Mouse (Mus musculus) forebrain, embryonic 13.5 days (tissue): Measurements from ENCODE around the gene Kctd5. TPM values are rescaled to one million over a fixed set of nuclear protein-coding genes. Genes with fewer than 3 reads are reported as not detected.

Experiments
- ATAC-seq: fragments of 200-750 bp; cut with Nextera tagmentation; 2 replicates; pipeline ENCODE4 v1.8.0; 2017
- H3K27ac ChIP-seq: fragments of 300-500 bp; sonication (generic); 2 replicates; pipeline ENCODE4 v1.5.1; 2015; ENCODE audit warnings: inconsistent platforms, mild to moderate bottlenecking, moderate library complexity
- H3K27me3 ChIP-seq: fragments of 300-500 bp; sonication (generic); 2 replicates; pipeline ENCODE4 v1.6.1; 2015; ENCODE audit warnings: mild to moderate bottlenecking, inconsistent platforms
- H3K36me3 ChIP-seq: fragments of 300-500 bp; sonication (generic); 2 replicates; pipeline ENCODE4 v1.6.1; 2015; ENCODE audit warnings: mild to moderate bottlenecking, inconsistent platforms; ENCODE audit not compliant: poor library complexity, severe bottlenecking
- H3K4me1 ChIP-seq: fragments of 300-500 bp; sonication (generic); 2 replicates; pipeline ENCODE4 v1.6.1; 2015; ENCODE audit warnings: inconsistent platforms
- H3K4me2 ChIP-seq: fragments of 300-500 bp; sonication (generic); 2 replicates; pipeline ENCODE4 v1.6.1; 2015; ENCODE audit warnings: inconsistent platforms, mild to moderate bottlenecking, moderate library complexity
- H3K4me3 ChIP-seq: fragments of 300-500 bp; sonication (generic); 2 replicates; pipeline ENCODE4 v1.5.1; 2015; ENCODE audit warnings: mild to moderate bottlenecking, inconsistent platforms
- H3K9ac ChIP-seq: fragments of 300-500 bp; sonication (generic); 2 replicates; pipeline ENCODE4 v1.6.1; 2015; ENCODE audit warnings: mild to moderate bottlenecking, inconsistent platforms
- H3K9me3 ChIP-seq: fragments of 300-500 bp; sonication (generic); replicated peaks from 2 replicates; pipeline ENCODE4 v1.6.1; 2016; ENCODE audit warnings: inconsistent platforms
- WGBS: fragments of 180-500 bp; shearing (Covaris S2); methylation state at CpG from one replicate; pipeline ENCODE4 v1.1.7; 2015; 5-methylcytosine and 5-hydroxymethylcytosine counted together
- polyA plus RNA-seq: library from polyadenylated mRNA; unstranded; fragments of >200 nt; fragmentation: Nextera tagmentation; extraction: Ambion mirVana; gene quantifications from 2 replicates; pipeline ENCODE4 v1.2.1, GENCODE M21; 2015

The Kctd5 gene
- polyA plus RNA-seq, 1 experiment from 2014 or later, result 85.4 TPM

GRCm38 (mm10) chr17:24030551-24030950, 42.7 kb downstream of the Kctd5 start:
- WGBS, result 84% methylated on average over 7 of the region's 22 CpGs

GRCm38 (mm10) chr17:24029477-24029876, 43.8 kb downstream of the Kctd5 start:
- no peak for ATAC-seq
- H3K27me3 ChIP-seq, result no peaks in the 10 kb centered on the region
- no peaks in the 10 kb centered on the region for H3K36me3 ChIP-seq
- H3K4me2 ChIP-seq, result no peak overlapping the region
- no peak overlapping the region for H3K9ac ChIP-seq
- H3K4me1 ChIP-seq, result no peaks in the 10 kb centered on the region
- H3K4me3 ChIP-seq, result no peak overlapping the region
- no peaks in the 10 kb centered on the region for H3K9me3 ChIP-seq
- 85% methylated on average over 7 of the region's 7 CpGs for WGBS
- H3K27ac ChIP-seq, result no peak overlapping the region

More at GRCm38 (mm10) chr17:24030551-24030950, 42.7 kb downstream of the Kctd5 start:
- ATAC-seq, result no peak
- Histone ChIP-seq H3K4me2 (no peak overlapping the region), H3K9me3 (no peaks in the 10 kb centered on the region), H3K4me3 (no peak overlapping the region), H3K9ac (no peak overlapping the region), H3K27me3 (no peaks in the 10 kb centered on the region), H3K27ac (no peak overlapping the region), H3K36me3 (no peaks in the 10 kb centered on the region), H3K4me1 (no peaks in the 10 kb centered on the region)

GRCm38 (mm10) chr17:24021375-24022199, 51.7 kb downstream of the Kctd5 start:
- no peaks in the 10 kb centered on the region for H3K4me1 ChIP-seq
- no peaks in the 10 kb centered on the region for H3K27me3 ChIP-seq
- 78% methylated on average over 5 of the region's 5 CpGs for WGBS
- H3K9ac ChIP-seq, result no peak overlapping the region
- H3K4me3 ChIP-seq, result no peak overlapping the region
- H3K27ac ChIP-seq, result no peak overlapping the region
- H3K36me3 ChIP-seq, result no peaks in the 10 kb centered on the region
- ATAC-seq, result no peak
- H3K9me3 ChIP-seq, result no peaks in the 10 kb centered on the region
- no peak overlapping the region for H3K4me2 ChIP-seq

- WGBS, result 89% methylated on average over 6 of the region's 6 CpGs
- no peak overlapping the region for H3K4me2 ChIP-seq
- no peak overlapping the region for H3K9ac ChIP-seq
- H3K27ac ChIP-seq, result no peak overlapping the region
- no peak for ATAC-seq
- H3K4me3 ChIP-seq, result no peak overlapping the region
- no peaks in the 10 kb centered on the region for H3K36me3 ChIP-seq
- no peaks in the 10 kb centered on the region for H3K27me3 ChIP-seq
- no peaks in the 10 kb centered on the region for H3K9me3 ChIP-seq
- H3K4me1 ChIP-seq, result no peaks in the 10 kb centered on the region
These were observed 52.6 kb downstream of the Kctd5 start for GRCm38 (mm10) chr17:24020696-24021095.

- Histone ChIP-seq H3K4me2 (no peak overlapping the region), H3K27ac (no peak overlapping the region), H3K9ac (no peak overlapping the region), H3K9me3 (no peaks in the 10 kb centered on the region), H3K4me3 (no peak overlapping the region), H3K36me3 (no peaks in the 10 kb centered on the region), H3K27me3 (no peaks in the 10 kb centered on the region), H3K4me1 (no peaks in the 10 kb centered on the region)
- ATAC-seq, result no peak
- 33% methylated on average over 14 of the region's 14 CpGs for WGBS
These were observed 57.6 kb downstream of the Kctd5 start for GRCm38 (mm10) chr17:24015727-24016126.

- H3K9ac ChIP-seq, result no peak overlapping the region
- no peaks in the 10 kb centered on the region for H3K4me1 ChIP-seq
- H3K27ac ChIP-seq, result no peak overlapping the region
- no peak for ATAC-seq
- no peaks in the 10 kb centered on the region for H3K36me3 ChIP-seq
- H3K4me2 ChIP-seq, result no peak overlapping the region
- H3K9me3 ChIP-seq, result no peaks in the 10 kb centered on the region
- no peak overlapping the region for H3K4me3 ChIP-seq
- WGBS, result 85% methylated on average over 5 of the region's 5 CpGs
- H3K27me3 ChIP-seq, result no peaks in the 10 kb centered on the region
These were observed 58.8 kb downstream of the Kctd5 start for GRCm38 (mm10) chr17:24014433-24014965.

GRCm38 (mm10) chr17:24012921-24013320, 60.4 kb downstream of the Kctd5 start:
- 78% methylated on average over 2 of the region's 2 CpGs for WGBS
- ATAC-seq, result no peak
- no peak overlapping the region for H3K4me2 ChIP-seq
- no peaks in the 10 kb centered on the region for H3K4me1 ChIP-seq
- no peak overlapping the region for H3K9ac ChIP-seq
- no peaks in the 10 kb centered on the region for H3K36me3 ChIP-seq
- H3K9me3 ChIP-seq, result no peaks in the 10 kb centered on the region
- H3K27me3 ChIP-seq, result no peaks in the 10 kb centered on the region
- H3K27ac ChIP-seq, result no peak overlapping the region
- H3K4me3 ChIP-seq, result no peak overlapping the region

GRCm38 (mm10) chr17:24009617-24010016, 63.7 kb downstream of the Kctd5 start:
- no peaks in the 10 kb centered on the region for H3K27me3 ChIP-seq
- no peak for ATAC-seq
- no peak overlapping the region for H3K27ac ChIP-seq
- no peaks in the 10 kb centered on the region for H3K36me3 ChIP-seq
- WGBS, result 46% methylated on average over 5 of the region's 5 CpGs
- H3K9ac ChIP-seq, result no peak overlapping the region
- no peak overlapping the region for H3K4me2 ChIP-seq
- no peak overlapping the region for H3K4me3 ChIP-seq
- H3K9me3 ChIP-seq, result no peaks in the 10 kb centered on the region
- H3K4me1 ChIP-seq, result no peaks in the 10 kb centered on the region

GRCm38 (mm10) chr17:24008105-24008504, 65.2 kb downstream of the Kctd5 start:
- no peaks in the 10 kb centered on the region for H3K9me3 ChIP-seq
- no peaks in the 10 kb centered on the region for H3K4me1 ChIP-seq
- no peak overlapping the region for H3K4me3 ChIP-seq
- H3K27me3 ChIP-seq, result no peaks in the 10 kb centered on the region
- no peak overlapping the region for H3K9ac ChIP-seq
- H3K27ac ChIP-seq, result no peak overlapping the region
- WGBS, result 75% methylated on average over 4 of the region's 4 CpGs
- ATAC-seq, result no peak
- no peaks in the 10 kb centered on the region for H3K36me3 ChIP-seq
- H3K4me2 ChIP-seq, result no peak overlapping the region

GRCm38 (mm10) chr17:24007391-24007790, 65.9 kb downstream of the Kctd5 start:
- no peaks in the 10 kb centered on the region for H3K4me1 ChIP-seq
- H3K36me3 ChIP-seq, result no peaks in the 10 kb centered on the region
- H3K4me2 ChIP-seq, result no peak overlapping the region
- H3K4me3 ChIP-seq, result no peak overlapping the region
- H3K9ac ChIP-seq, result no peak overlapping the region
- H3K27me3 ChIP-seq, result no peaks in the 10 kb centered on the region
- H3K27ac ChIP-seq, result no peak overlapping the region
- H3K9me3 ChIP-seq, result no peaks in the 10 kb centered on the region
- no peak for ATAC-seq
- 79% methylated on average over 1 of the region's 1 CpGs for WGBS

GRCm38 (mm10) chr17:24006930-24007329, 66.4 kb downstream of the Kctd5 start:
- Histone ChIP-seq H3K9me3 (no peaks in the 10 kb centered on the region), H3K4me3 (no peak overlapping the region), H3K9ac (no peak overlapping the region), H3K27ac (no peak overlapping the region), H3K4me1 (no peaks in the 10 kb centered on the region), H3K36me3 (no peaks in the 10 kb centered on the region), H3K4me2 (no peak overlapping the region), H3K27me3 (no peaks in the 10 kb centered on the region)
- no peak for ATAC-seq
- WGBS, result 49% methylated on average over 2 of the region's 2 CpGs

GRCm38 (mm10) chr17:24005049-24005448, 68.2 kb downstream of the Kctd5 start:
- Histone ChIP-seq H3K36me3 (no peaks in the 10 kb centered on the region), H3K9ac (no peak overlapping the region), H3K9me3 (no peaks in the 10 kb centered on the region), H3K4me2 (no peak overlapping the region), H3K27me3 (no peaks in the 10 kb centered on the region), H3K4me3 (no peak overlapping the region), H3K27ac (no peak overlapping the region), H3K4me1 (no peaks in the 10 kb centered on the region)
- 92% methylated on average over 3 of the region's 3 CpGs for WGBS
- ATAC-seq, result no peak
